Mouse (Mus musculus) lung, postnatal 14 days (tissue): Measurements from ENCODE around the gene Inhbb.

Experiments
- DNase-seq: peaks from one replicate; pipeline ENCODE4 v3.0.0; 2021

Gene Inhbb

GRCm38 (mm10) chr1:119375376-119375775 lies 46.7 kb downstream of the Inhbb start:
- DNase-seq: no peak

DNA sequence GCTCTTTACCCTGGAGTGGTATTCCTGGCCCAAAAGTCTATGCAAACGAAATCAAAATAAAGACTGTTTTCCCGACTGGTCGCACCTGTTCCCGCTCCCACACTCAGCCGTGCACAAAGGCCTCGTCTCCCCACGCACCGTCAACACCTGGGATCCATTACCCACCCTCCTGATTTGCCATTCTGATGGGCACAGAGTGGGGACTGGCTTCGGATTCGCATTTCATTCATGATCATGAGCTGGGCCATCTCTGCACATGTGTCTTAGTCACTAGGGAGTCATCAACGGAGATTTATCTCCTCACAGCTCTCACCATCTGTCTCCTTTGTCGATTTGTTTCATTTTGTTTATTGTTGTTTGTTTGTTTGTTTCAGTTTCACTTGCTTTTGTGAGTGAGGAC lies 54.5 kb downstream of the Inhbb start:
- DNase-seq: no peak

- DNase-seq: no peak
Observed at GRCm38 (mm10) chr1:119366315-119366714, 55.7 kb downstream of the Inhbb start.
